Mouse (Mus musculus): ENCODE results near the gene Atp1a3. TPM values are rescaled to one million over a fixed set of nuclear protein-coding genes. Genes with fewer than 3 reads are reported as not detected.

Atp1a3 gene
- polyA plus RNA-seq, 1 experiment: 13.9 TPM

GRCm38 (mm10) chr7:24993081-24993480, 12.7 kb downstream of the Atp1a3 start:
- TF ChIP-seq CTCF (IDR thresholded peaks at IDR 0.05; ENCODE audit: control insufficient read depth, insufficient read depth, low read length): no peak
- no peak for TF ChIP-seq POLR2A (IDR thresholded peaks at IDR 0.05; ENCODE audit: borderline replicate concordance, control insufficient read depth, low read depth, low read length)
- H3K27ac ChIP-seq (ENCODE audit: control insufficient read depth, insufficient read depth, low read depth, low read length, poor library complexity): no peak overlapping the region
- 71% methylated on average over 6 of the region's 6 CpGs for WGBS
- H3K4me3 ChIP-seq (replicated peaks; ENCODE audit: control insufficient read depth, low read depth, low read length): no peak overlapping the region
- peaks cover 2% of the 10 kb centered on the region for H3K4me1 ChIP-seq (ENCODE audit: control insufficient read depth, insufficient read depth, low read length)

GRCm38 (mm10) chr7:24990478-24990877, 15.3 kb downstream of the Atp1a3 start:
- WGBS: 61% methylated on average over 8 of the region's 8 CpGs

GRCm38 (mm10) chr7:24987941-24988340, 17.8 kb downstream of the Atp1a3 start:
- Histone ChIP-seq H3K4me1 (ENCODE audit: control insufficient read depth, insufficient read depth, low read length) (peaks cover 2% of the 10 kb centered on the region), H3K4me3 (replicated peaks; ENCODE audit: control insufficient read depth, low read depth, low read length) (no peak overlapping the region), H3K27ac (ENCODE audit: control insufficient read depth, insufficient read depth, low read depth, low read length, poor library complexity) (no peak overlapping the region)
- 53% methylated on average over 14 of the region's 14 CpGs for WGBS
- TF ChIP-seq CTCF (IDR thresholded peaks at IDR 0.05; ENCODE audit: control insufficient read depth, insufficient read depth, low read length): no peak
- TF ChIP-seq POLR2A (IDR thresholded peaks at IDR 0.05; ENCODE audit: borderline replicate concordance, control insufficient read depth, low read depth, low read length): no peak

More at GRCm38 (mm10) chr7:24990478-24990877, 15.3 kb downstream of the Atp1a3 start:
- Histone ChIP-seq H3K4me1 (ENCODE audit: control insufficient read depth, insufficient read depth, low read length) (peaks cover 2% of the 10 kb centered on the region), H3K27ac (ENCODE audit: control insufficient read depth, insufficient read depth, low read depth, low read length, poor library complexity) (no peak overlapping the region), H3K4me3 (replicated peaks; ENCODE audit: control insufficient read depth, low read depth, low read length) (no peak overlapping the region)
- TF ChIP-seq POLR2A (IDR thresholded peaks at IDR 0.05; ENCODE audit: borderline replicate concordance, control insufficient read depth, low read depth, low read length) (no peak), CTCF (IDR thresholded peaks at IDR 0.05; ENCODE audit: control insufficient read depth, insufficient read depth, low read length) (no peak)

- no peak overlapping the region for H3K4me3 ChIP-seq (replicated peaks; ENCODE audit: control insufficient read depth, low read depth, low read length)
- no peak overlapping the region for H3K27ac ChIP-seq (ENCODE audit: control insufficient read depth, insufficient read depth, low read depth, low read length, poor library complexity)
- WGBS: 69% methylated on average over 5 of the region's 5 CpGs
- peaks cover 2% of the 10 kb centered on the region for H3K4me1 ChIP-seq (ENCODE audit: control insufficient read depth, insufficient read depth, low read length)
- TF ChIP-seq CTCF (IDR thresholded peaks at IDR 0.05; ENCODE audit: control insufficient read depth, insufficient read depth, low read length) (peak; percentile 60), POLR2A (IDR thresholded peaks at IDR 0.05; ENCODE audit: borderline replicate concordance, control insufficient read depth, low read depth, low read length) (no peak)
Observed at GRCm38 (mm10) chr7:24985799-24986198, 20.0 kb downstream of the Atp1a3 start.

- Histone ChIP-seq H3K27ac (ENCODE audit: control insufficient read depth, insufficient read depth, low read depth, low read length, poor library complexity) (no peak overlapping the region), H3K4me1 (ENCODE audit: control insufficient read depth, insufficient read depth, low read length) (peaks cover 2% of the 10 kb centered on the region; the same call in 1 of the 2 replicates), H3K4me3 (replicated peaks; ENCODE audit: control insufficient read depth, low read depth, low read length) (no peak overlapping the region)
- 91% methylated on average over 2 of the region's 2 CpGs for WGBS
- TF ChIP-seq CTCF (IDR thresholded peaks at IDR 0.05; ENCODE audit: control insufficient read depth, insufficient read depth, low read length) (peak; percentile 9; the same call in 1 of the 2 replicates), POLR2A (IDR thresholded peaks at IDR 0.05; ENCODE audit: borderline replicate concordance, control insufficient read depth, low read depth, low read length) (no peak)
Observed at GRCm38 (mm10) chr7:24984307-24984706, 21.5 kb downstream of the Atp1a3 start.

- Histone ChIP-seq H3K27ac (ENCODE audit: control insufficient read depth, insufficient read depth, low read depth, low read length, poor library complexity) (no peak overlapping the region), H3K4me1 (ENCODE audit: control insufficient read depth, insufficient read depth, low read length) (peaks cover 6% of the 10 kb centered on the region), H3K4me3 (replicated peaks; ENCODE audit: control insufficient read depth, low read depth, low read length) (no peak overlapping the region)
- WGBS: 84% methylated on average over 5 of the region's 5 CpGs
- TF ChIP-seq CTCF (IDR thresholded peaks at IDR 0.05; ENCODE audit: control insufficient read depth, insufficient read depth, low read length) (no peak), POLR2A (IDR thresholded peaks at IDR 0.05; ENCODE audit: borderline replicate concordance, control insufficient read depth, low read depth, low read length) (no peak)
Observed at GRCm38 (mm10) chr7:24983396-24983795, 22.4 kb downstream of the Atp1a3 start.

GRCm38 (mm10) chr7:24980439-24980838, 25.3 kb downstream of the Atp1a3 start:
- no peak overlapping the region for H3K27ac ChIP-seq (ENCODE audit: control insufficient read depth, insufficient read depth, low read depth, low read length, poor library complexity)
- TF ChIP-seq CTCF (IDR thresholded peaks at IDR 0.05; ENCODE audit: control insufficient read depth, insufficient read depth, low read length) (no peak), POLR2A (IDR thresholded peaks at IDR 0.05; ENCODE audit: borderline replicate concordance, control insufficient read depth, low read depth, low read length) (no peak)
- H3K4me3 ChIP-seq (replicated peaks; ENCODE audit: control insufficient read depth, low read depth, low read length): no peak overlapping the region
- 84% methylated on average over 7 of the region's 7 CpGs for WGBS
- peaks cover 8% of the 10 kb centered on the region for H3K4me1 ChIP-seq (ENCODE audit: control insufficient read depth, insufficient read depth, low read length)

- Histone ChIP-seq H3K4me1 (ENCODE audit: control insufficient read depth, insufficient read depth, low read length) (peaks cover 9% of the 10 kb centered on the region), H3K4me3 (replicated peaks; ENCODE audit: control insufficient read depth, low read depth, low read length) (peak overlapping the region; percentile 25), H3K27ac (ENCODE audit: control insufficient read depth, insufficient read depth, low read depth, low read length, poor library complexity) (peak overlapping the region; percentile 86)
- TF ChIP-seq CTCF (IDR thresholded peaks at IDR 0.05; ENCODE audit: control insufficient read depth, insufficient read depth, low read length) (no peak), POLR2A (IDR thresholded peaks at IDR 0.05; ENCODE audit: borderline replicate concordance, control insufficient read depth, low read depth, low read length) (peak; percentile 43; the same call in 1 of the 2 replicates)
- 6% methylated on average over 7 of the region's 7 CpGs for WGBS
Observed at GRCm38 (mm10) chr7:24978781-24979180, 27.0 kb downstream of the Atp1a3 start.

Data from bone marrow, adult 2 months (tissue).